Mouse (Mus musculus): ENCODE results near the gene Hyou1. TPM values are rescaled to one million over a fixed set of nuclear protein-coding genes. Genes with fewer than 3 reads are reported as not detected.
"Not testable (repeated sequence)": the region's sequence is repeated elsewhere in the genome, so short reads cannot be mapped to it uniquely, and the experiment has no call there.

Gene Hyou1
- polyA plus RNA-seq, 1 experiment from 2014 or later: 33.8 TPM

- Histone ChIP-seq H3K36me3 (ENCODE audit: control insufficient read depth, insufficient read depth, low read length) (peaks cover 29% of the 10 kb centered on the region), H3K9ac (ENCODE audit: low read length) (peak within 1 kb of the TSS; percentile 93), H3K27ac (ENCODE audit: low read length) (peak within 1 kb of the TSS; percentile 97), H3K4me1 (ENCODE audit: control insufficient read depth, insufficient read depth, low read length) (peaks cover 4% of the 10 kb centered on the region; the same call in 1 of the 2 replicates), H3K27me3 (ENCODE audit: control insufficient read depth, insufficient read depth, low read length) (no peaks in the 10 kb centered on the region), H3K4me2 (ENCODE audit: low read depth, low read length) (peak within 1 kb of the TSS; percentile 81), H3K4me3 (replicated peaks; ENCODE audit: low read length) (peak within 1 kb of the TSS; percentile 84), H3K9me3 (replicated peaks; ENCODE audit: control insufficient read depth, low read length) (no peaks in the 10 kb centered on the region)
- under 1% methylated on average over 51 of the region's 51 CpGs for WGBS
- ATAC-seq (ENCODE audit: insufficient read depth, low FRiP score): peak; percentile 96
Measured at GRCm38 (mm10) chr9:44406906-44407751, 27.8 kb downstream of the Hyou1 start, which contains the start of the genes Rps25 and Trappc4. Gene Rps25 (plus strand): TSS chr9:44407139. Gene Trappc4 (minus strand): TSS chr9:44407600.

GRCm38 (mm10) chr9:44407752-44408097 lies 28.4 kb downstream of the Hyou1 start:
- Histone ChIP-seq H3K4me3 (replicated peaks; ENCODE audit: low read length) (peak overlapping the region; percentile 84), H3K27ac (ENCODE audit: low read length) (peak overlapping the region; percentile 97), H3K4me2 (ENCODE audit: low read depth, low read length) (peak overlapping the region; percentile 72), H3K27me3 (ENCODE audit: control insufficient read depth, insufficient read depth, low read length) (no peaks in the 10 kb centered on the region), H3K9ac (ENCODE audit: low read length) (peak overlapping the region; percentile 93), H3K36me3 (ENCODE audit: control insufficient read depth, insufficient read depth, low read length) (peaks cover 25% of the 10 kb centered on the region), H3K4me1 (ENCODE audit: control insufficient read depth, insufficient read depth, low read length) (peaks cover 4% of the 10 kb centered on the region; the same call in 1 of the 2 replicates), H3K9me3 (replicated peaks; ENCODE audit: control insufficient read depth, low read length) (no peaks in the 10 kb centered on the region)
- ATAC-seq (ENCODE audit: insufficient read depth, low FRiP score): no peak; the same call in 1 of the 2 replicates
- under 1% methylated on average over 24 of the region's 24 CpGs for WGBS

- H3K27ac ChIP-seq (ENCODE audit: low read length): not testable (repeated sequence)
- peak overlapping the region; percentile 93 for H3K9ac ChIP-seq (ENCODE audit: low read length)
- 87% methylated on average over 9 of the region's 9 CpGs for WGBS
Measured at GRCm38 (mm10) chr9:44408693-44409092, 29.4 kb downstream of the Hyou1 start.

GRCm38 (mm10) chr9:44410647-44411336 lies 31.5 kb downstream of the Hyou1 start:
- peaks cover 4% of the 10 kb centered on the region; the same call in 1 of the 2 replicates for H3K4me1 ChIP-seq (ENCODE audit: control insufficient read depth, insufficient read depth, low read length)
- peaks cover 30% of the 10 kb centered on the region for H3K36me3 ChIP-seq (ENCODE audit: control insufficient read depth, insufficient read depth, low read length)
- 68% methylated on average over 2 of the region's 2 CpGs for WGBS
- no peaks in the 10 kb centered on the region for H3K27me3 ChIP-seq (ENCODE audit: control insufficient read depth, insufficient read depth, low read length)
- H3K27ac ChIP-seq (ENCODE audit: low read length): no peak overlapping the region
- H3K4me3 ChIP-seq (replicated peaks; ENCODE audit: low read length): no peak overlapping the region
- H3K4me2 ChIP-seq (ENCODE audit: low read depth, low read length): no peak overlapping the region
- ATAC-seq (ENCODE audit: insufficient read depth, low FRiP score): no peak
- H3K9me3 ChIP-seq (replicated peaks; ENCODE audit: control insufficient read depth, low read length): no peaks in the 10 kb centered on the region
- H3K9ac ChIP-seq (ENCODE audit: low read length): no peak overlapping the region

More at GRCm38 (mm10) chr9:44408693-44409092, 29.4 kb downstream of the Hyou1 start:
- not testable (repeated sequence) for H3K27me3 ChIP-seq (ENCODE audit: control insufficient read depth, insufficient read depth, low read length); H3K9me3 ChIP-seq (replicated peaks; ENCODE audit: control insufficient read depth, low read length); H3K4me1 ChIP-seq (ENCODE audit: control insufficient read depth, insufficient read depth, low read length); ATAC-seq (ENCODE audit: insufficient read depth, low FRiP score)
- Histone ChIP-seq H3K4me2 (ENCODE audit: low read depth, low read length) (peak overlapping the region; percentile 72), H3K4me3 (replicated peaks; ENCODE audit: low read length) (peak overlapping the region; percentile 84), H3K36me3 (ENCODE audit: control insufficient read depth, insufficient read depth, low read length) (peaks cover 30% of the 10 kb centered on the region)

- Histone ChIP-seq H3K36me3 (ENCODE audit: control insufficient read depth, insufficient read depth, low read length) (peaks cover 30% of the 10 kb centered on the region), H3K27me3 (ENCODE audit: control insufficient read depth, insufficient read depth, low read length) (no peaks in the 10 kb centered on the region), H3K4me3 (replicated peaks; ENCODE audit: low read length) (no peak overlapping the region), H3K27ac (ENCODE audit: low read length) (no peak overlapping the region), H3K4me1 (ENCODE audit: control insufficient read depth, insufficient read depth, low read length) (peaks cover 4% of the 10 kb centered on the region; the same call in 1 of the 2 replicates), H3K9ac (ENCODE audit: low read length) (no peak overlapping the region), H3K4me2 (ENCODE audit: low read depth, low read length) (no peak overlapping the region), H3K9me3 (replicated peaks; ENCODE audit: control insufficient read depth, low read length) (no peaks in the 10 kb centered on the region)
- WGBS: 80% methylated on average over 1 of the region's 1 CpGs
- no peak for ATAC-seq (ENCODE audit: insufficient read depth, low FRiP score)
Measured at GRCm38 (mm10) chr9:44411601-44412130, 32.4 kb downstream of the Hyou1 start.

- Histone ChIP-seq H3K9ac (ENCODE audit: low read length) (no peak overlapping the region), H3K27me3 (ENCODE audit: control insufficient read depth, insufficient read depth, low read length) (no peaks in the 10 kb centered on the region), H3K4me2 (ENCODE audit: low read depth, low read length) (no peak overlapping the region), H3K27ac (ENCODE audit: low read length) (no peak overlapping the region), H3K4me3 (replicated peaks; ENCODE audit: low read length) (no peak overlapping the region), H3K36me3 (ENCODE audit: control insufficient read depth, insufficient read depth, low read length) (peaks cover 30% of the 10 kb centered on the region), H3K9me3 (replicated peaks; ENCODE audit: control insufficient read depth, low read length) (no peaks in the 10 kb centered on the region), H3K4me1 (ENCODE audit: control insufficient read depth, insufficient read depth, low read length) (peaks cover 7% of the 10 kb centered on the region; the same call in 1 of the 2 replicates)
- WGBS: 75% methylated on average over 4 of the region's 4 CpGs
- ATAC-seq (ENCODE audit: insufficient read depth, low FRiP score): no peak
Measured at GRCm38 (mm10) chr9:44412306-44412705, 33.0 kb downstream of the Hyou1 start.

- no peak overlapping the region for H3K9ac ChIP-seq (ENCODE audit: low read length)
- no peaks in the 10 kb centered on the region for H3K9me3 ChIP-seq (replicated peaks; ENCODE audit: control insufficient read depth, low read length)
- no peaks in the 10 kb centered on the region for H3K27me3 ChIP-seq (ENCODE audit: control insufficient read depth, insufficient read depth, low read length)
- H3K36me3 ChIP-seq (ENCODE audit: control insufficient read depth, insufficient read depth, low read length): peaks cover 30% of the 10 kb centered on the region
- no peak overlapping the region for H3K4me3 ChIP-seq (replicated peaks; ENCODE audit: low read length)
- ATAC-seq (ENCODE audit: insufficient read depth, low FRiP score): no peak
- H3K27ac ChIP-seq (ENCODE audit: low read length): no peak overlapping the region
- WGBS: 76% methylated on average over 2 of the region's 2 CpGs
- H3K4me1 ChIP-seq (ENCODE audit: control insufficient read depth, insufficient read depth, low read length): peaks cover 7% of the 10 kb centered on the region; the same call in 1 of the 2 replicates
- no peak overlapping the region for H3K4me2 ChIP-seq (ENCODE audit: low read depth, low read length)
Measured at GRCm38 (mm10) chr9:44412781-44413180, 33.5 kb downstream of the Hyou1 start.

GRCm38 (mm10) chr9:44417156-44417891 lies 38.0 kb downstream of the Hyou1 start:
- peaks cover 6% of the 10 kb centered on the region; the same call in 1 of the 2 replicates for H3K36me3 ChIP-seq (ENCODE audit: control insufficient read depth, insufficient read depth, low read length)
- H3K4me2 ChIP-seq (ENCODE audit: low read depth, low read length): peak overlapping the region; percentile 91
- peak overlapping the region; percentile 82 for H3K9ac ChIP-seq (ENCODE audit: low read length)
- H3K4me3 ChIP-seq (replicated peaks; ENCODE audit: low read length): peak overlapping the region; percentile 77
- no peaks in the 10 kb centered on the region for H3K27me3 ChIP-seq (ENCODE audit: control insufficient read depth, insufficient read depth, low read length)
- H3K4me1 ChIP-seq (ENCODE audit: control insufficient read depth, insufficient read depth, low read length): 0 out of 2 replicates have a peak, but pooled peaks cover 7% of the 10 kb centered on the region
- WGBS: 8% methylated on average over 26 of the region's 26 CpGs
- H3K27ac ChIP-seq (ENCODE audit: low read length): peak overlapping the region; percentile 43
- peak; percentile 72 for ATAC-seq (ENCODE audit: insufficient read depth, low FRiP score)
- 0 out of 2 replicates have a peak, but pooled peaks cover 3% of the 10 kb centered on the region for H3K9me3 ChIP-seq (replicated peaks; ENCODE audit: control insufficient read depth, low read length)
